In the genomic region with DNA sequence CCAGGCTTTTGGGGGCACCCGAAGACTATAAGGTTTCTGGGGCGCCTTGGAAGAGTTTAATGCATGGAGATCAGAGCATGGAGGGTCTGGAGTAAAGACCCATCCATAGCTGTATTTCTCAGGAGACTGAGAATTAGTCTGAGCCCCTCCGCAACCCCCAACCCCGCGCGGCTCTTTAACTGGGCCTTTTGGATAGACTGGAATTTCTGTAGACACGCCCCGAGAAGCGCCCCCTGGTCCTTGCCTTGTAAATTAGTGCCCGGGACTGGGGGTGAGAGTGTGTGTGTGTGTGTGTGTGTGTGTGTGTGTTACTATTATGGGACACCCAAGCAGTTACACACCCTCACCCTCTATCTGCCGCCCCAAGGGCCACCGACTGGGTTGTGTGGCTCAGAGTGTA, we compare ENCODE assay signal across 8 mouse cellular contexts. TPM values are rescaled to one million over a fixed set of nuclear protein-coding genes. Genes with fewer than 3 reads are reported as not detected.
DNase-seq lines count a peak whose midpoint lies in the region; ATAC-seq and TF ChIP-seq lines count a peak whose summit lies in the region.

No protein-coding gene starts in this region.

- TF ChIP-seq CTCF in thymus, adult 2 months (IDR thresholded peaks at IDR 0.05; ENCODE audit: borderline replicate concordance, control insufficient read depth, extremely low read depth, insufficient read depth, low read length, poor library complexity): no peak
- TF ChIP-seq CTCF in intestine, postnatal 0 days (IDR thresholded peaks at IDR 0.05; ENCODE audit: low read depth): peak; percentile 27; the same call in 1 of the 2 replicates

- H3K4me1 ChIP-seq in thymus, adult 2 months (replicated peaks; ENCODE audit: control insufficient read depth, insufficient read depth, low read length): peaks cover 39% of the 10 kb centered on the region
- no peaks in the 10 kb centered on the region for H3K4me1 ChIP-seq in intestine, postnatal 0 days (replicated peaks; ENCODE audit: control insufficient read depth, insufficient read depth, low read length)

- no peaks in the 10 kb centered on the region for H3K27me3 ChIP-seq in thymus, adult 2 months (ENCODE audit: control insufficient read depth, insufficient read depth, low read length)
- H3K27me3 ChIP-seq in intestine, postnatal 0 days (replicated peaks; ENCODE audit: control insufficient read depth, insufficient read depth, low read length): 0 out of 2 replicates have a peak, but pooled peaks cover 4% of the 10 kb centered on the region

- H3K9ac ChIP-seq in intestine, postnatal 0 days (ENCODE audit: low read depth, low read length): peak overlapping the region; percentile 94

- peak; percentile 29 to 59 for DNase-seq in adrenal gland, postnatal 36 days
- no peak for DNase-seq in adrenal gland, adult 2 months
- peak; percentile 37 for DNase-seq in thymus, adult 2 months
- no peak for DNase-seq in thymus, adult 18-20 months
- peak; percentile 49 for DNase-seq in lung, postnatal 14 days
- no peak for DNase-seq in right cerebral cortex, postnatal 25 days

- no peak for ATAC-seq in intestine, postnatal 0 days
- no peak for ATAC-seq in CD4-positive, CD25-positive, alpha-beta regulatory T cell, adult 4 months

- H3K9me3 ChIP-seq in intestine, postnatal 0 days (ENCODE audit: control insufficient read depth): no peaks in the 10 kb centered on the region

- H3K4me3 ChIP-seq in thymus, adult 2 months (ENCODE audit: control insufficient read depth, insufficient read depth, low read length): peak overlapping the region; percentile 57
- peak overlapping the region; percentile 82 for H3K4me3 ChIP-seq in intestine, postnatal 0 days (ENCODE audit: low read depth, low read length)

- no peaks in the 10 kb centered on the region for H3K36me3 ChIP-seq in thymus, adult 2 months (ENCODE audit: control insufficient read depth, insufficient read depth, low read length)
- peaks cover 7% of the 10 kb centered on the region; the same call in 1 of the 2 replicates for H3K36me3 ChIP-seq in intestine, postnatal 0 days (ENCODE audit: control insufficient read depth, insufficient read depth)

- 30% methylated on average over 12 of the region's 12 CpGs for WGBS in thymus, adult 2 months
- 11% methylated on average over 12 of the region's 12 CpGs for WGBS in intestine, postnatal 0 days

- no peak overlapping the region for H3K27ac ChIP-seq in thymus, adult 2 months (ENCODE audit: control insufficient read depth, insufficient read depth, low read length)
- H3K27ac ChIP-seq in intestine, postnatal 0 days (ENCODE audit: low read depth, low read length): peak overlapping the region; percentile 85

- peak overlapping the region; percentile 90 for H3K4me2 ChIP-seq in intestine, postnatal 0 days (replicated peaks; ENCODE audit: low read depth)

- TF ChIP-seq POLR2A in thymus, adult 2 months (IDR thresholded peaks at IDR 0.05; ENCODE audit: control insufficient read depth, extremely low read depth, insufficient read depth, low read length, poor library complexity): no peak

RNA-seq across cellular contexts. Expression of gene Pmepa1, which starts 0.5 kb away (rescaled TPM):
- total RNA-seq in adrenal gland, postnatal 36 days (2021): 10 to 100 TPM; 54.8 to 55.5 TPM
- 10 to 100 TPM; 67.5 to 90.3 TPM for total RNA-seq in adrenal gland, adult 2 months (2021)
- 90.3 and 91.4 TPM in 2 replicates for polyA plus RNA-seq in adrenal gland, adult 2 months (2012; rRNA removed)
- 68.7 and 70.3 TPM in 2 replicates for polyA plus RNA-seq in thymus, adult 2 months (2012; rRNA removed)
- 5.9 and 6.4 TPM in 2 replicates for polyA plus RNA-seq in intestine, postnatal 0 days (2015; fragmentation: Nextera tagmentation; extraction: Ambion mirVana)
- polyA plus RNA-seq in CD4-positive, CD25-positive, alpha-beta regulatory T cell, adult 4 months (2017; shearing (Covaris generic)): 10 to 100 TPM; 10.4 to 12.7 TPM

RNA-seq across cellular contexts. Expression of gene Zbp1, which starts 58.1 kb away (rescaled TPM):
- 1 to 10 TPM; 1.6 to 4.9 TPM for total RNA-seq in adrenal gland, postnatal 36 days (2021)
- total RNA-seq in adrenal gland, adult 2 months (2021): 1 to 10 TPM; 2.7 to 9.0 TPM
- polyA plus RNA-seq in adrenal gland, adult 2 months (2012; rRNA removed): 3.3 and 3.8 TPM in 2 replicates
- 58.6 and 63.7 TPM in 2 replicates for polyA plus RNA-seq in thymus, adult 2 months (2012; rRNA removed)
- 13.9 and 14.0 TPM in 2 replicates for polyA plus RNA-seq in intestine, postnatal 0 days (2015; fragmentation: Nextera tagmentation; extraction: Ambion mirVana)
- polyA plus RNA-seq in CD4-positive, CD25-positive, alpha-beta regulatory T cell, adult 4 months (2017; shearing (Covaris generic)): 100 to 1,000 TPM in 1 of 2 experiments, 10 to 100 TPM in 1; 85.2 to 140 TPM

Comparison
In these comparisons a context has a peak if more than half of its experiments do, and no peak if none do; other contexts are left out.
1. DNase-seq: peak in adrenal gland, postnatal 36 days (2 of 2), thymus, adult 2 months (single experiment) and lung, postnatal 14 days (single experiment); none in adrenal gland, adult 2 months (single experiment), thymus, adult 18-20 months (0 of 2) and right cerebral cortex, postnatal 25 days (single experiment).